Mouse (Mus musculus): Measurements from ENCODE around the gene Igsf8.
"Not testable (repeated sequence)": the region's sequence is repeated elsewhere in the genome, so short reads cannot be mapped to it uniquely, and the experiment has no call there.

Gene Igsf8

GRCm38 (mm10) chr1:172261477-172262078 lies at the start of gene Igsf8:
Gene Igsf8, plus strand, starts transcription at chr1:172261641.
- peak in 1 of 2 experiments; percentile 19 for DNase-seq (ENCODE audit: inconsistent age in 2 of 2, low spot score in 1 of 2)

- no peak for DNase-seq (ENCODE audit: inconsistent age in 2 of 2, low spot score in 1 of 2)
Observed at GRCm38 (mm10) chr1:172212776-172213175, 48.7 kb upstream of the Igsf8 start.

GRCm38 (mm10) chr1:172213771-172214170 lies 47.7 kb upstream of the Igsf8 start:
- DNase-seq (ENCODE audit: inconsistent age in 2 of 2, low spot score in 1 of 2), result no peak

- DNase-seq (ENCODE audit: inconsistent age in 2 of 2, low spot score in 1 of 2), result no peak
Observed at GRCm38 (mm10) chr1:172214748-172215147, 46.7 kb upstream of the Igsf8 start.

- peak; percentile 95 to 98 for DNase-seq (ENCODE audit: inconsistent age in 2 of 2, low spot score in 1 of 2)
Observed at GRCm38 (mm10) chr1:172217148-172217547, 44.3 kb upstream of the Igsf8 start.

- no peak for DNase-seq (ENCODE audit: inconsistent age in 2 of 2, low spot score in 1 of 2)
Observed at GRCm38 (mm10) chr1:172218164-172218910, 43.1 kb upstream of the Igsf8 start.

GRCm38 (mm10) chr1:172219451-172220406 lies 41.7 kb upstream of the Igsf8 start, which contains the start of gene Casq1:
Gene Casq1, minus strand, starts transcription at chr1:172219868.
- peak in 1 of 2 experiments; percentile 49 for DNase-seq (ENCODE audit: inconsistent age in 2 of 2, low spot score in 1 of 2)

- peak; percentile 68 to 87 for DNase-seq (ENCODE audit: inconsistent age in 2 of 2, low spot score in 1 of 2)
Observed at GRCm38 (mm10) chr1:172220414-172220813, 41.0 kb upstream of the Igsf8 start.

- DNase-seq (ENCODE audit: inconsistent age in 2 of 2, low spot score in 1 of 2), result no peak
Observed at GRCm38 (mm10) chr1:172221297-172222063, 40.0 kb upstream of the Igsf8 start.

- DNase-seq (ENCODE audit: inconsistent age in 2 of 2, low spot score in 1 of 2), result peak in 1 of 2 experiments; percentile 80
Observed at GRCm38 (mm10) chr1:172228209-172228608, 33.2 kb upstream of the Igsf8 start.

GRCm38 (mm10) chr1:172229215-172229614 lies 32.2 kb upstream of the Igsf8 start:
- no peak for DNase-seq (ENCODE audit: inconsistent age in 2 of 2, low spot score in 1 of 2)

GRCm38 (mm10) chr1:172240945-172241708 lies 20.3 kb upstream of the Igsf8 start:
- no peak for DNase-seq (ENCODE audit: inconsistent age in 2 of 2, low spot score in 1 of 2)

GRCm38 (mm10) chr1:172242401-172242800 lies 19.0 kb upstream of the Igsf8 start:
- peak in 1 of 2 experiments; percentile 59 for DNase-seq (ENCODE audit: inconsistent age in 2 of 2, low spot score in 1 of 2)

- peak in 1 of 2 experiments; percentile 53 for DNase-seq (ENCODE audit: inconsistent age in 2 of 2, low spot score in 1 of 2)
Observed at GRCm38 (mm10) chr1:172243547-172244205, 17.8 kb upstream of the Igsf8 start.

- not testable (repeated sequence) for DNase-seq (ENCODE audit: inconsistent age in 2 of 2, low spot score in 1 of 2)
Observed at GRCm38 (mm10) chr1:172244645-172245044, 16.8 kb upstream of the Igsf8 start.

- no peak for DNase-seq (ENCODE audit: inconsistent age in 2 of 2, low spot score in 1 of 2)
Observed at GRCm38 (mm10) chr1:172247216-172247615, 14.2 kb upstream of the Igsf8 start.

- peak in 1 of 2 experiments; percentile 59 for DNase-seq (ENCODE audit: inconsistent age in 2 of 2, low spot score in 1 of 2)
Observed at GRCm38 (mm10) chr1:172247679-172248078, 13.8 kb upstream of the Igsf8 start.

GRCm38 (mm10) chr1:172258314-172258713 lies 3.1 kb upstream of the Igsf8 start, which contains the start of gene Atp1a4:
Gene Atp1a4, minus strand, starts transcription at chr1:172258414.
- DNase-seq (ENCODE audit: inconsistent age in 2 of 2, low spot score in 1 of 2), result no peak

- DNase-seq (ENCODE audit: inconsistent age in 2 of 2, low spot score in 1 of 2), result no peak
Observed at GRCm38 (mm10) chr1:172271208-172271607, 9.8 kb downstream of the Igsf8 start.

Measured in adrenal gland, adult (tissue).